Mouse (Mus musculus): ENCODE results near the gene Reps2.

The Reps2 gene

DNA sequence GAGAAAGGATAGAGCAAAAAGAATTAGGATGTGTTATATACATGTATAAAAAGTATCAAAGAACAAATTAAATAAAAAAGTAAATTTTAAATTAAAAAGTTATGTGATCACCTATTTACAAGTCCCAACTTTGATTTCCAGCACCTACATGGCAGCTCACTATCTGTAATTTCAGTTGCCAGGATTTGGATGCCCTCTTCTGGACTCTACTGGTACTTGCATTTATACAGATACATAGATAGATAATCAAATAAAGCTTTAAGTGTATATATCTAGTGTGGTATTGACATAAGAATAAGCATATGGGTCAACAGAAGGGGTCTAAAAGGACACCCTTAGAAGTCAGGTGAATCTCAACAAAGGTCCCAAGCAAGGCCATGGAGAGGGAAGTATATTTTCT is 155.7 kb downstream of the Reps2 start:
- no peak for DNase-seq

DNA sequence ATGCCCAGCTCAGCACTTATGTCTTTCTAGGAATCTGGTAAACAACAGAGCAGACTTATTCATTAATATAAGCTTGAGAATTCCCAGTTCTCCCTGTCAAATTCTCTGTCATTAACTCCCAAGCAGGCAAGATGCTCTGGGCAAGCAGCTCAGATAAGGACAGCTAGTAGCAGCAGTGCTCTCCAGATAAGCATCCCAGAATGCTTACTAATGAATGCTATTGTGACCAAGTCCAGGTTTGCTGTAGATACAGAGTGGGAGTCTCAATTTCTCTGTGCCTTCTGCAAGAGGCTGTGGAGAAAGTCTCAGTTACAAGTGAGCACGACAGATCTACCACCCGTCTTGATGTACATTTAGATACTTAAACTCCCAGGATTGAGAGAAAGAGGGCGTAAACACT is 173.2 kb downstream of the Reps2 start:
- no peak for DNase-seq

DNA sequence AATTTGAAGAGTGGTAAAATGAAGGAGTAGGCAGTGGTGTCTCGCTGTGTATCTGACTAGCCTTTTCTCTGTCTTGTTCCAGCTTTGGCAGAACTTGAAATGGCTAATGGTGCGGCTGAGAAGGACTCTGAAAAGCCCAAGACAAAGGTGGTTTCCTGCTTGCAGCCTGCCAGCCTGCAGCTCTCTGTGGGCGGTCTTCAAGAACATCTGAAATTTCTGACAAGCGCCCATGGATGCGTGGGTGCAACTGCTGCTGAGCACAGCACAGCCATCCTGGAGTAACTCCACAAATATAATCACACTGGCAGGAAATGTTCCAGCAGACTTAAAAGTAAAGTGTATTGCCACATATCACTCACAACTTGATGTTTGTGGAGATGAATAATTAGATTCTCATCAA is 181.3 kb downstream of the Reps2 start:
- peak; percentile 54 for DNase-seq

DNA sequence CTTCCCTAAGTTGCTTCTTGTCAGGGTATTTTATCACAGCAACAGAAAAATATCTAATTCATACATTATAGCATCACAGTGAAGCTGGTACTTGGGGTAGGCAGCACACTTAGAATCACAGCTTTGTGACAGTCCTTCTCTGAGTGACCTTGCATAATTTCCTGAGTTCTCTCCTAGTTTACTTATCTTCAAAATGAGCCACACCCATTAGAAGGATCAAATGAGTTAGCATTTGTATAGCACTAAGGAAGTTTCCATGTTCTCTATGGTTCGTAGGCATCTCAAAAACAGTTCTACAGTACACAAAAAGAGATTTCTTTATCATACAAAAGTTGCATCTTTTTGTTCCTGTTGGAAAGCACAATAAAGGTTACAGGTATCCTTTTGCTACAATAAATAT is 187.0 kb downstream of the Reps2 start:
- DNase-seq, result no peak

DNA sequence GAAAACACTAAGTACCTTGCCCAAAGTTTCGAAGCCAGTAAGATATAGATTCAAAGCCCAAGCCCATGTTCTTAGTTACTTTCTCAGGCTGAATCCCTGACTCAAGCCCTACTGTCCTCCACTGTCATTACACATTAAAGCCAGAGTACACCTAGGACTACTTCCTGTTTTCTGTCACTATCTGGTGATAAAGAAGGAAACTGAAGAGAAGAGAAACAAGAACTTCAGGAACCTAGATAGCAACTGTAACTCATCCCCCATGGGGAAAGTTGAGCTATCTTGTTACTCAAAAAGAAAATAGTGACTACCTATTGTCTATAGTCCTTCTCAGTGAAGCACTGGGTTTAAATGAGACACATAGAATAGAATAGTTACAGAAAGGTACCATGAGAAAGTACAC is 188.1 kb downstream of the Reps2 start:
- no peak for DNase-seq

DNA sequence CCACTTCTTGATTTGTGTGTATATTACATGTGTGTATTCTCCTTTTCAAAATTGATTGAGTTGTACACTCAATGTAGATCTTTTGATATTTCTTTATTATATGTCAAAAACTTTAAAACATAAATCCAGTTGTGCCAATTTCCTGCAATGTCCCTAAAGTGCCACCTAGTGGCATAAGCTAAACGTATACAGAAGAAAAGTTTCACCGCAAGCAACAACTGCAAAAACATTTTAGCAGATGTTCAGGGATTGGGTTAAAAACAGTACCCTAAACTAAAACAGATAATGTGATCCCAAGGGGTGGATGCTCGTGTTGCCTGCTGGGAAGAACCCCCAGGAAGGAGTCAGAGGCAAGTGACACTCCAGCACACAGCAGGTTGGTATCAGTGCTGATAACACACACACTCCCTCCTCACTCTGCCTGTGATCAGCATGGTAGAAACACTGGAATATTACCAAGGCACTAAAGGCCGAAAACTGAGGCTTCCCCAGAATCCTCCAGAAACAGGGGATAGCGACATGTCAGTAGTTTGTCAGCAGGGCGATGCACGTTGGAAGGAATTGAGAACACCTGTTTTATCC is 189.5 kb downstream of the Reps2 start:
- DNase-seq, result no peak

DNA sequence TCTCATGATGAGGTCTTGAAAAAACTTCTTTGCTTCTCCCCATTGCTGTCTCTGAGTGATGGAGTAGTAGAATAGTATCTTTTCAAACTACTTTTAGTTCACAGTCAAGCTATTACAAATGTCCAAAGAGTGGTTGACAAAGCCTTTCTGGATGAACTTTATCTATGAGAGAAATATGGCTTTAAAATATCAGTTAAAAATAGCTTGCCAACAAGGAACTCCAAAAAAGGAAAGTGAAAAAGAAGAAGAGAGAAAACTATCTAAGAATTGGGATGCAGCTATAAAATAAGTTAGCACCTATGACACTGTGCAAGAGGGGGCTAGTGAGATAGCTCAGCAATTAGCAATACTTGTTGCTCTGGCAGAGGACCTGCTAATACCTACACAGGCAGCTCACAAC is 190.8 kb downstream of the Reps2 start:
- DNase-seq, result no peak

DNA sequence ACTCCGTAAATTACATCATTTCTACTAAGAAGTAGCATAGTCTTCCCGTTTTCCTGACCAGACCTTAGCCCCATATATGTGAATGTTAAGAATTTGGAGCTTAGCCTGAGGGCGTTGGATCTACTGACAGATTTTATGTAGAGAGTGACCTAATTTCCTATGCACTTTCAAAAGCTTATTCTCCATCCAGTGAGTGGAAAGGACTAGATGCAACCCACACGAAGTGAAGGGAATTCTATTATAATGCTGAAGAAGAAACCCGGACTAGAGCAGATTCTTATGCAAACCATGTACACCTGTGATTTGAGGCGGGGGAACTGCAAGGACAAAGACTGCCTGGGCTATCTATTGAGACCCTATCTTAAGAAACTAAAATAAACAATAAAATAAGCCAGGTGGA is 195.5 kb downstream of the Reps2 start:
- DNase-seq, result no peak

DNA sequence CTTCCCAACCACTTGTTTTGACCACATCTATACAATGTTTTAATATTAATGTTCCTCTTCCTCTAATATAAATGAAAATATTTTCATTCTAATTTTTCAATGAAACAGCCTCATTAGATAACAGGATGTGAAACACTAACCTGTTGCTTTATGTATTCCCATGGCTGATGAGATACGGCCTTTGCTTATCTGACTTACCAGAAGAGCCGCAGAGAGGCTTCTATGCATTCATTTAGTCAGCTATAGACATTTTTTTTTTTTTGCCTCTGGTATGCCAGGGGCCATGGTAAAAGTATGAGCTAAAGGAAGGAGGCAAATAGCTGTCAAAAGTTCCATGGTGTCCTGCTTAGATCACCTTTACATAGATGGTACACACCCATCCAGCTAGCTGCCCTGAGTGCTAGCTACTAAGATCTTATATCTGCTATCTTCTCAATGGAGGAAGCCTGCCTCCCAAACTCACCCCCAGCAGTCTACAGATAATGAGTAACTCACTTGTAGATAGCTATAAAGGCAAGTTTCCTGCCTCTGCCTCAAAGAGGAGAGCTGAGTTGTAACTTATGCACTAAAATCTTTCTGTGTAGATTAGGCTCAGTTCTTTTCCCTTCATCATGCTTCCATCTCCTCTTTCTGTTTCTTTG is 196.7 kb downstream of the Reps2 start:
- DNase-seq, result no peak

DNA sequence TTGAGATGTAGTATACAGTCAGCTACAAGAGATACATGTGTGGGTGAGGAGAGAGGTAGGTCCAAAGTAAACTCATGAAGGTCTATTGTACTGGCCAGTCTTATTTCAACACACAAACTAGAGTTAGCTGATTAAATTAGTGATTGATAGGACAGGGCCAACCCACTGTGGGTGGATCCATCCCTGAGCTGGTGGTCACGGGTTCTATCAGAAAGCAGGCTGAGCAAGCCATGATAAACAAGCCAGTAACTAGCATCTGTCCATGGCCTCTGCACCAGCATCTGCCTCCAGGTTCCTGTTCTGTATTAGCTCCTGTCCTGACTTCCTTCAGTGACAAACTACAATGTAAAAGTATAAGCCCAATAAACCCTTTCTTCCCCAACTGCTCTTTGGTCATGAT is 200.1 kb downstream of the Reps2 start:
- no peak for DNase-seq

DNA sequence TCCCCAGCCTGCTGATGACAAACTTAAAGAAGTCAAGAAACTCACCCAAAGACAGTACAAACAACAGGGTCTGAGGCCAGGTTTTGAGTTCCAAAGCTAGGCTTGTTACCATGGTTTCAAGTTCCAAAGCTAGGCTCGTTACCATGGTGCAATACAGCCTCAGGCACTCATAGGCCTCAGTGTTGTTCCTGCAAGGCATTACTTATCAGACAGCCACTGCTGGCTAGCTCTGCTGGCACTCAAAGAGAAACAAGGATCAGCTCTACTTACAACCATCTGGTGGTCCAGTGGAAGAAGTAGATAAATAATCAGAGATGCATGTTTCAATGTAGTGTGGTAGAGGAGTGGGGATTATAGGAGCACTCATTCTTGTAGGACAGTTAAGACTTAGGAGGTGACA is 200.5 kb downstream of the Reps2 start:
- no peak for DNase-seq

DNA sequence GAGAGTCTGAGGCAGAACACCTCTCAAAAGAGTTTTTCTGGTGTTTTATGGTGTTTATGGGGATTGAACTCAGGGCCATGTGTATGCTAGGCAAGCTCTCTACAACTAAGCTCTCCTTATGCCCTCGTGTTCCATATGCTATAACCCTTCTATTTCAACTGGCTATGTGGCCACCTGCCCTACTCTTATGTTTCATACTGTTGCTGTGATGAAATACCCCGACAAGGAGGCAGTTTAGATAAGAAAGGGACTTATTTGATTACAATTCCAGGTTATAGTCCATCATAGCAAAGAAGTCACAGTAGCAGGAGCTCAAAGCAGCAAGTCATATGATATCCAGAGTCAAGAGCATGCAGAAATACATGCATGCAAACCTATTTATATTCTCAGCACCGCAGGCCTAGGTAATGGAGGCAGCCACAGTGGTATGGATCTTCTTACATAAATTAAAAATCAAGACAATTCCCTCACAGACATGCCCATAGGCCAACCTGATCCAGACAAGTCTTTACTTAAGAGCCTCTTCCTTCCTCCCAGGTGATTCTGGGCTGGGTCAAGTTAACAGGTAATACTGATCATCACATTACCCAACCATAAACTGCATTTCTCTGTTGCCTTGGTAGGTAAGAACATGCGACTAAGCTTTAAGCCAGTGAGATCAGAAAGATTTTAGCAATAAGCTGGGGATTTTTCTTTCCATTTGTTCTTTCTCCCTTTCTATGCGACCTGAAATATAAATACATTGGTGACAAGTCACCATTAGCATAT is 210.5 kb downstream of the Reps2 start:
- DNase-seq, result no peak

DNA sequence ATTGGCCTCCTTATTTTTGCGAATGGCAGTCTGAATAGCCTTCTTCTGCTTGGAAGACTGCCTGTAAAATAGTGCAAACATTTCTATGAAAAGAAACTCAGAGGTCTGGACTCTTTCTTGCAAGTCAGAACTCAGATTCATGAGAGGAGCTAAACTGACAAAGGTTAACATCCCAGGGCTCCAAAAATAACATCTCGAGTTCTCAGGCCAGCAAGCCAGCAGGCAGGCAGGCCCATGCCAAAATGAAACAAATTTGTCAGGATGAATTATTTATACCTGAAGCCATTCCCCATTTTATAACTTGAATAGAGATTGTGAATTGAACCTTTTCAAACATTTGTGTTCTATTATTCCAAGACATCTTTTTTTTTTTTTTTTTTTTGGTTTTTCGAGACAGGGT is 215.8 kb downstream of the Reps2 start:
- DNase-seq, result no peak

DNA sequence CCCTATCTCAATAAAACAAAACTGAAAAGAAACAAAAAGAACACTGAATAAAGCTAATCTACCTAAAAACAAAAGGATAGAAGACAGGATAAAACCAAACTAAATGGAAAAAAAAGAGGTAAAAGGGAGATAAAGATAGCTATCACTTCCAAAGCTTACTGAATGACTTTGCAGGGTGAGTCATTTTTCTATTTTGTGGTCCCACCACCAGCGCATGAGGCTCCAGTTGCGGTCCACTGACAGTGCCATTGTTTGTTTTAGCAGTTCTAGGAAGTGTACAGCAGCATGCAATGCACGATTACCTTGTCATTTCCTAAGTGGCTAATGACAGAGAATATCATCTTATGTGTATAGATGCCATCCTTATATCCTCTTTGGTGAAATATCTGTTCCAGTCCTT is 224.0 kb downstream of the Reps2 start:
- no peak for DNase-seq

DNA sequence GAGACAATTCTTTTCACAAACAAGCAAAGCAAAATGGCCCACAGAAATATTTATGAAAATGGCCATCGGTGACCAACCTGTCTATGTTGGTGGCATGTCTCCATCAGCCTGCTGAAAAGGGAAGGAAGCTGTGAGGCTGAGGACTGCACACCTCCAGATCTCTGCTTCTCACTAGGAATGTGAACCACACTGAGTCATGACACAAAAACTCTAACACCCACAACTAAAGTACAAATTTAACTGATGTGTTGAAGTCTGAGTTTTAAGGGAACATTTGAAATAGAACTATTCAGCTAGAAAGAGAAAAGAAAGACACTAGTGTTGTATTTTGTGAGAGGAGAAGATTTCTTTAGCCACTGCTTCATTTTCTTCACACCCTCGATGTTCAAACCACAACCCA is 230.3 kb downstream of the Reps2 start:
- no peak for DNase-seq

DNA sequence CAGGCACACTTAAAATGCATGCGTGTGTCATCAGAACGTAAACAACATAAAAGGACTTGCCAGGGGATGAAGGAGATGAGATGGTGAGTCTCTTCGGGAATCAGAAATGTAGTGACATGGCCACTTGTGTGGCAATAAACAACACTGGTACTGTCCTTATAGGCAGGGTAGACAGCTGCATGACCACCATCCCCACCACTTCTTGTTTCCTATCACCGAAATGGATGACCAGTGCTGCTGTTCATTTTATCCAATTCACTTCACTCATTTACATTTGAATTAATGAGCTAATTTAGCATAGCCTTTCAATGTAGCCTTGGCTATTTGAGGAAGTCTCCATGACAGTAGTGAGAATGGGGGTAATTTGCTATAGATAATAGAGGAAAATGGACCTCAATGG is 236.2 kb downstream of the Reps2 start:
- no peak for DNase-seq

DNA sequence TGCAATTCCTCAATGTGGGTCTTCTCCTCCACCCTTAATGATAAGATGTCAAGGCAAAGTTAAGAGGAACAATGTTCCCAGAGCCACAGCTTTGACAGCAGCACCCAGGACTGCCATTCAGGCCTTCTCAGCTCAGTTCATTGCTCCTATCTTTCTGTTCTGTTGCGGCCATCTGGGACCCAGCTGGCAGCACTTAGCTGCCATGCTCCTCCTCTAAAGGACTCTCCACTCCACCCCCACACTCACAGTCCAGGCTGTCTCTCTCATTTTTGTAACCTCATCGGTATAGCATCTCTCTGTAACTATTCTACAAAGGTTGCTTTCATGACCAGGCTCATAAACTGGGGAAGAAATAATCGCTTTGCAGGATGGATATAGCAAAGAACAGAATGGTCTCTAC is 241.0 kb downstream of the Reps2 start:
- DNase-seq, result no peak

DNA sequence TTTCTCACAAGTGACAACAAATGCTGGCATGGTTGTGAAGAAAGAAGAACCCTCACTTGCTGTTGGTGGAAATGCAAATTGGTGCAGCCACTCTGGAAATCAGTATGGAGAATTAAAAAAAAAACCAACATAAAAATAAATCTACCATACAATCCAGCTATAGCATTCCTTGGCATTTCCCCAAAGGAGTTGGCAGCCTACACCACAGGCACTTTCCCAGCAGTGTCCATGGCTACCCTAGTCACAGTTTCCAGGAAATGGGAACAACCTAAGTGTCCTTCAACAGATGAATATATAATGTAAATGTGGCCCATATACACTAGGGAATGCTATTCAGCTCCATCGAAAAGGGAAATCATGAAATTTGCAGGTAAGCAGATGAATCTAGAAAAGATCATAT is 262.7 kb downstream of the Reps2 start:
- DNase-seq, result peak; percentile 6

DNA sequence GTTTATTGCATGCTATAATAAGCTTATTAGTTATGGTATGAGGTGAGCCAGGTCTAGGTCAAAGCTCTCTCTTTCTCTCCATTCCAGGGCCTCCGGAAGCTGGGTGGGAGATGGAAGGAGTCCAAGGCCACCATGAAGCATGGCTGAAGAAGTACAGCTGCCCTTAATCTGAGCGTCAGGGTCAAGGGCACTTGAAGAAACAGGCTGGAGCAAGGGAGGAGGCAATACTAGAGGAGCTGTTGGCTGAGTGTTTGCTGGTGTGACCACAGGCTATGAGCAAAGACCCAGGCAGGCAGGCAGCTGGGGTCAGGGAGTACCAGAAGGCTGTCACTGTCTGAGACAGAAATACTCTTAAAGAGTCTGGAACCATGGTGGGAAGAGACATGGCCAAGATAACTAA is 280.2 kb downstream of the Reps2 start:
- DNase-seq, result no peak

All from right cerebral cortex, postnatal 25 days (tissue).